Mouse (Mus musculus): ENCODE data around the gene Slc38a1. TPM values are rescaled to one million over a fixed set of nuclear protein-coding genes. Genes with fewer than 3 reads are reported as not detected.

Gene Slc38a1
- polyA plus RNA-seq, 1 experiment, result 136 TPM

DNA sequence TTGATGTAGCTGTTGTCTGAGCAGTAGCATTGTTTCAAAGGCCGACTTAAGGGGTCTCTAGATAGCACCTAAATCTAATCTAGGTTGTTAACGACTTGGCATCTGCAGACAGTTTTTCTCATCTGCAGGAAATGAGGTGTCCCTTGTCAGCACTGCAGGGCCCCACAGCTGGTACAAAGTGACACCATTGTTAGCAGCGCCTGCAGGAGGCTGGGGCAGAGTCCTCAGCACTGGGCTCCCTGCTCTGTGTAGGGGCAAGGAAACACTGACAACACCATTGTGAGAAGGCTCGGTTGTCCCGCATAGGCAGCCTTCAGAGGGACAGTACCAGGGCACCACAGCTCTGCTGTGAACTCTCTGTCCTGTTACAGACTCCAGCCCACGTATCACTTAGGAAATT, 115.0 kb downstream of the Slc38a1 start:
- DNase-seq, result peak; percentile 66
- no peak for TF ChIP-seq CTCF (IDR thresholded peaks at IDR 0.05; ENCODE audit: borderline replicate concordance, control insufficient read depth, extremely low read depth, insufficient read depth, low read length, poor library complexity)
- no peak for TF ChIP-seq POLR2A (IDR thresholded peaks at IDR 0.05; ENCODE audit: control insufficient read depth, extremely low read depth, insufficient read depth, low read length, poor library complexity)
- no peak overlapping the region for H3K4me3 ChIP-seq (ENCODE audit: control insufficient read depth, insufficient read depth, low read length)
- H3K4me1 ChIP-seq (replicated peaks; ENCODE audit: control insufficient read depth, insufficient read depth, low read length), result peaks cover 19% of the 10 kb centered on the region
- no peaks in the 10 kb centered on the region for H3K27me3 ChIP-seq (ENCODE audit: control insufficient read depth, insufficient read depth, low read length)
- 28% methylated on average over 6 of the region's 6 CpGs for WGBS
- peak overlapping the region; percentile 88 for H3K27ac ChIP-seq (ENCODE audit: control insufficient read depth, insufficient read depth, low read length)
- no peaks in the 10 kb centered on the region for H3K36me3 ChIP-seq (ENCODE audit: control insufficient read depth, insufficient read depth, low read length)

DNA sequence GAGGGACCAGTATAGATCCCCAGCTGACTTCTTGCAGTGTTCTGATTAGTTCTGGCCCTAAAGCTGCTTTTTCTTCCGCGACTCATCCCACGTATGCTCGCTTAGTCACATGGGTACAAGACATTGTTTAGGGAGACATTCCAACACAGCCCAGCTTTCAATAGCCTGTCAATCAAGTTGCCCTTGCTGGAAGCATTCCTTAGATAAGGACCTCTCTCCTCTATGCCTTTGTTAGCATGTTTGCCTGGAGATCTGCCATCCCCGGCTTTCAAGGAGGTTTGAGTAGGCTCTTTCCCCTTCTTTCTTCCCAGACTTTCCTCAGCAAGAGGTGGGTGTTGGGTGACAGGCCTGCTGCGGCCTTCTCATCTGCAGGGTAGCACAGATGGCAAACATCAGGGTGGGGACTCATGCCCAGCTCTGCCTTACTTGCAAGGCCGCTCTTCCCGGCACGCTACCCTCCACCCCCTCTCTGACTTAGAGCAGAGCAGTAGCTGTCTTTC, 118.4 kb downstream of the Slc38a1 start:
- no peak for DNase-seq
- Histone ChIP-seq H3K27ac (ENCODE audit: control insufficient read depth, insufficient read depth, low read length) (no peak overlapping the region), H3K27me3 (ENCODE audit: control insufficient read depth, insufficient read depth, low read length) (no peaks in the 10 kb centered on the region), H3K4me1 (replicated peaks; ENCODE audit: control insufficient read depth, insufficient read depth, low read length) (peaks cover 19% of the 10 kb centered on the region), H3K4me3 (ENCODE audit: control insufficient read depth, insufficient read depth, low read length) (no peak overlapping the region), H3K36me3 (ENCODE audit: control insufficient read depth, insufficient read depth, low read length) (no peaks in the 10 kb centered on the region)
- TF ChIP-seq POLR2A (IDR thresholded peaks at IDR 0.05; ENCODE audit: control insufficient read depth, extremely low read depth, insufficient read depth, low read length, poor library complexity) (no peak), CTCF (IDR thresholded peaks at IDR 0.05; ENCODE audit: borderline replicate concordance, control insufficient read depth, extremely low read depth, insufficient read depth, low read length, poor library complexity) (no peak)
- WGBS, result 95% methylated on average over 9 of the region's 9 CpGs

Other genes with a start within 250 kb of the Slc38a1 start
- 32.4 and 38.3 TPM in 2 replicates for gene Scaf11, start 182.1 kb downstream of the Slc38a1 start, polyA plus RNA-seq (2012; rRNA removed)
- gene Slc38a2, start 56.8 kb upstream of the Slc38a1 start, polyA plus RNA-seq (2012; rRNA removed), result 105 and 110 TPM in 2 replicates

Data from thymus, adult 2 months (tissue).